Mouse (Mus musculus): ENCODE measurements around the gene Zfp867.
A peak's percentile ranks its signal among the peaks of the same experiment; 100 is the strongest.

GRCm38 (mm10) chr11:59505351-59505838 lies 33.1 kb upstream of the Zfp867 start:
- peak; percentile 62 for TF ChIP-seq POLR2A (IDR thresholded peaks at IDR 0.05; ENCODE audit: extremely low read depth, insufficient read depth, low read length)
- no peak for TF ChIP-seq CTCF (IDR thresholded peaks at IDR 0.05; ENCODE audit: extremely low read depth, insufficient read depth, low read length)
